Mouse (Mus musculus): ENCODE results near the gene Krt1.

Gene Krt1

DNA sequence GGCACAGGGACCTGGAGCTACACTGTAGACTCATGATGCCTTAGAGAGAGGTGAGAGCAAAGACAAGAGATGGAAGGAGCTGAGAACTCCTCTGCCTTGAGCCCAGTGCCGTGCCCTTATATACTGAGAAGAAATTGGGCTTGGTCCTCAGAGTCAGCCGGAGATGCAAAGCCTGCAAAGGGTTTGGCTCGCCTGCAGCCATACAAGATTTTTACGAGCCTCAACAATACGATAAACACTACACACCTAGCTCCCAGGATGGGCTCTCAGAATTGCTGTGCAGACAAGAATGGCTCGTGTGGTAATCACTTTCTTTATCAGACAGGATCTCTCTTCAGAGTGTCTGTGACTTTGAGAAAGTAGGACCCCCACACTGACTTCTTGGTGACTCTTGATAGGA, at the start of gene Krt1:
Krt1 (minus strand) TSS at position 101 of the 400 bp plus-strand sequence.
- no peak for DNase-seq (ENCODE audit: low read depth, low spot score)

DNA sequence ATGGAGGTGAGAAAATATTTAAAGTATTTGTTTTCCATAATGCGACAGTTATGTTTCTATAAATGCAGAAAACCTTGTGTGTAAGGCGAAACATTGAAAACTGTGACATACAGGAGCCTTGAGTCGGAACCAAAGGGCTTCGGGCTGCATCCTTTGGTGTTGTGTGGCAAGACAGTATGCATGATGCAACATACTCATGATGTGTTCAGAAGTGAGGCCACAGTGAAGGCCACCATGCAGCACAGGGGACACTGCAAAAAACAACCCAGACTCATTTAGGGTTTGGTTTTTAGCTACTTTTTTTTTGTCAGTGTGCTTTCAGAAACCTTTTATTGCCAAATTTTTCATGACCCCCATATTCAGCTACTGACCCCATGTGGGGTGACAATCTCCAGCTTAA, 44.6 kb upstream of the Krt1 start:
- DNase-seq (ENCODE audit: low read depth, low spot score): no peak

DNA sequence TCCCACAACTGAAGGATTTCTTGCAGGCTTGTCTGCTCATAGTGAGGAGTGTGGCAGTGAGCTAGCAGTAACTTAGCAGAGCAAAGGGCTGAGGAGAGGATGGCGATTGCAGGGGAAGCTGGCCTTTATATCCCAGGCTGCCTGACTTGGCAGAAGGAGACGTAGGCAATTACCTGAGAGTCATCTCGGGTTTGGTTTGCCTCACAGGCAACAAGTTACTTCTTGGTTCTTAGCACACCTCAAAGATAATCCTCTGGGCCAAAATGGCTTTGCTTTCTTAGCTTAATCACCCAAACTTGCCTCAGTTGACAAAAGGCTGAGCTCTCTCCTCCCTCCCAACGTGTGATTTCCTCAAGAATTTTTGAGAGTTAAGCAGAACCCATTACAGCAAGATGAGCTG, 42.2 kb upstream of the Krt1 start, which contains the start of gene Krt76:
Krt76 (minus strand) TSS at position 101 of the 400 bp plus-strand sequence.
- DNase-seq (ENCODE audit: low read depth, low spot score): no peak

DNA sequence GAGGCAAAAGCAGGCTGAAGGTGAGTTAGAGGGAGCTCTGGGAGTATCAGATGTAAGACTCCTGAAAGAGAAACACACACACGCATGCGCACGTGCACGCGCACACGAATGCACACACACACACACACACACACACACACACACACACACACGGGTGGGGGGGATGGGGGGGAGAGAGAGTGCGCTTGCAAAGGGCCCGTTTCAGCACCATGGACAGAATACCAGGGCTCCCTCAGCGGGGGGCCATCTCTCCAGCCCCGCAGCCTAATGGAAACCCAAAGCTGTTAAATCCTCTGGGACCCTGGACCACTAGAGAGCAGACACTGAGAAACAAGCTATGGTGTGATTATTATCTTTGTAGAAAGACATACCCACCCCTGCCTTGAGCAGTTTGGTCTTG, 29.2 kb upstream of the Krt1 start:
- peak; percentile 57 for DNase-seq (ENCODE audit: low read depth, low spot score)

DNA sequence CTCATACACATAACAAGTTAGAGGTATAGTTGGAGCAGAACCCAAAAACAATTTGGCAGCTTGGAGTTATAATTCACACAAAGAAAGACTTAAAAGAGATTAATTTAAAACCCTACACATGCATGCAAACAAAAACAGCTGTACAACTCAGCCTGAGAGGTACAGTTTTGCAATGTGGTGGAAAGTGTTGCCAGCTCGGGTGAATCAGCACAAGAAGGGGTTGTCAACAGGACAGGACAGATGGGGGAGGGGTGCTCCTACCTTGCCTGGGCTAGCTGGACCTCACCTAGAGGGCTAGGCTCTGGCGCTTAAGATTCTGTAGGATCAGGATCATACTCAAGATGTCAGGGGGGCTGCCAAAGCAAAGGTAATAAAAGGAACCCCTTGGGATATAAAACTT, 27.4 kb upstream of the Krt1 start:
- no peak for DNase-seq (ENCODE audit: low read depth, low spot score)

DNA sequence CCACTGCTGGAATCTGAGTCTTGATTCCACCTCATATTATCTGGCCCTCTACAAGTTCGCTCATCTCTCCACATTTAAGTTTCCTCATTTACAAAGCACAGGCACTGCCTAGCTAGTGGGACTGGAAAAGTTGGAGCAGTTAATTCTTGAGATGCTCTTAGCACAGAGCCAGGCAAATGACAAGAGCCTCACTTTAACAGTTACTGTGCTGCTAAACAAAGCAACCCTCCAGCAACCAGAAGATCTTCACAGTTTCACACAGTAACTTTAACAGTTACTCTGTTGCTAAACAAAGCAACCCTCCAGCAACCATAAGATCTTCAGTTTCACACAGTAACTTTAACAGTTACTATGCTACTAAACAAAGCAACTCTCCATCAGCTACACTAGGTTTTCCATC, 23.8 kb upstream of the Krt1 start:
- DNase-seq (ENCODE audit: low read depth, low spot score): no peak

DNA sequence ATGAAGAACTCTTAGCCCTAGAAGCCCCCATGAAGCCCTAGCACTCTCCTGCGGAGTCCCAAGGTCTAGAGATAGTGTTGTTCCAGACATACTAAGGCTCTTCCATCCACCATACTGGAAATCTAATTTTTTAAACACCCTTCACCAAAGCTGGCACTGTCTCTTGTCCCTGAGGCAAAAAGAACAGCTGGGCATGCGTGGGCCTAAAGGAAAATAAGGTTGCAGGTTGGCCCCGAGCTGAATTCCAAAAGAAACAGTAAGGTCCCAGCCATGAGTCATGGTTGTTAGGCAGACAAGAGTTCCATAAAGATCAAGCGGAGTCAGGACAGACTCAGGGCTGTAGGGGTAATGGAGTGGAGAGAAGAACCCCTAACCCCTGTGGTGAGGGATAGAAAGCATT, 22.6 kb upstream of the Krt1 start:
- no peak for DNase-seq (ENCODE audit: low read depth, low spot score)

DNA sequence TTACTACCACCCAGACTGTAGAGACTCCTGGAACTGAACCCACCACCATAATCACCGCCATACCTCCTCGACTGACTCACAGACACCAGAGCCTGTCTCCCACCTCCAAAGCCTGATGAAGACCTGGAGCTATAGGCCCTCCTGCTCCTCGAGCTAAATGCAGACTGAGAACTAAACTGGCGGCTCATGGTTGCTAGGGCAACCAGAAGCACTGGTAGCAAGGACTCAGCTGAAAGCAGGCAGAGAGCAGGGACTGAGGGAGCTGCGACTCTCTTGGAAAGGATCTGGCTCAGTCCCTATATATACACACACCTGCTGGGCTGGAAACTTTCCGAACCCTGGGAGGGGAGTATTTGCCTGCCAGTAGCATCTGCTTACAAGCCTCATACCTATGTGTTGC, 18.8 kb upstream of the Krt1 start, which contains the start of gene Krt77:
Krt77 (minus strand) TSS at position 275 of the 400 bp plus-strand sequence.
- no peak for DNase-seq (ENCODE audit: low read depth, low spot score)

DNA sequence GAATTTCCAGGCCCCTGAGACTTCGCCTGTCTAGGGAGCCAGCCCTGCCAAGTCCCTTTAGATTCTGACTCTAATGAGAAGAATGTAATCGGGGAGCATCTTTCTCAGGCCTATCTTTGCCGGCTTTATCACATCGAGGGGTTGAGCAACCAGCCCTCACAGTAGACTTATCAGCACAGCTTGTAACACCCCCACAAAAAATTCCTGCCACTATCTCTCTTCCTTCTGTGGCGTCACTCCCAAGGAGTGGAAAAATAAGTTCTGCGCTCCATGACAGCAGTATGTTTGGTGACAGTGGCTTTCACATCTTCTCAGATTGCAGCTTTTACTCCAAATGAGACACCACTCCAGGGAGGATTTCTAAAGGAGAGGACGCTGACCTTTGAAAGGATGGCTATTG, 16.2 kb upstream of the Krt1 start:
- DNase-seq (ENCODE audit: low read depth, low spot score): no peak

DNA sequence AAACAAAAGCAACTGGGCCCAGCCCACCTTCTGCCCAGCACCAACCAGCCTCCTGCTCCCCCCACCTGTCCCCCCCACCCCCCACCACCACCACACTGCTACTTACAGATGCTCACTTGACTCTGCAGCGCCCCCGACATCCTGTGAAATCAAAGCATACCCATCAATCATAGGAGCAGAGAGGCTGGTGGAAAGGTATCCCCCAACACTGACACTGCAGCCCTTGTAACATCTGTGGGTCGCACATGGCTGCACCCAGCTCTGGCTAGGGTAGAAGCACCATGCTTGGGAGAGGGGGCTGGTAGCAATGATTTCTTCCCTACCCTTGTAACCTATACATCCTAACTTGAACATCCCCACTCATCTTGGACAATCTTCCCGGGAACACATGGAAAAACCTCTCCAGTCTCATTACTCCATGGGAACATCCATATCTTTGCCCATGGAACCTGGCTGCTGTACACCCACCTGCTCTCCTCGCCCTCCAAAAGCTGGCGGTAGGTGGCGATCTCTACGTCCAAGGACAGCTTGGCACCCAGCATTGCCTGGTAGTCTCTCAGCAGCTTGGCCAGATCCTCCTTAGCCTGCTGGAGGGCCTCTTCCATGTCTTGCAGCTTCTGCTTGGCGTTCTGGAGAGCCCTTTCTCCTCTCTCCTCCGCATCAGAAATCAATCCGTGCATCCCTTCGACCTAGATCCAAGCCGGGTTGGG, 10.0 kb upstream of the Krt1 start:
- DNase-seq (ENCODE audit: low read depth, low spot score): no peak

DNA sequence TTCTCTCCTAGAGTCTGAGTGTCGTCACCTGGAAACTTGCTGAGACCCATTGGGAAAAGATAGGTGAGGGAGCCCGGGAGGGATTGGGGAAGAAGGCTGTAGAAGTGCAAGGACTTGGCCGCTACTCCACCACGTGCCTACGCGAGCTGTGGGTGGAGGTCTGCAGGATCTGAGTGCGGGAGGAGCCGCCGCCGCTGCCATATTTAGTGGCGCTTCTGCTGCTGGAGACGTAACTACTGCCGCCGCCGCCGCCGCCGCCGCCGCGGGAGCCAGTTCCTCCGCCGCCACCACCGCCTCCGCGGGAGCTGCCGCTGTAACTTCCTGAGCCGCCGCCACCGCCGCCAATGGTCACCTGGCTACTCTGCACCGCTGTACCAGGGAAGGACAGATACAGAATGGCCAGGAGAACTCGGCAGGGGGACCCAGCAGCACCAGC, 9.2 kb upstream of the Krt1 start:
- no peak for DNase-seq (ENCODE audit: low read depth, low spot score)

DNA sequence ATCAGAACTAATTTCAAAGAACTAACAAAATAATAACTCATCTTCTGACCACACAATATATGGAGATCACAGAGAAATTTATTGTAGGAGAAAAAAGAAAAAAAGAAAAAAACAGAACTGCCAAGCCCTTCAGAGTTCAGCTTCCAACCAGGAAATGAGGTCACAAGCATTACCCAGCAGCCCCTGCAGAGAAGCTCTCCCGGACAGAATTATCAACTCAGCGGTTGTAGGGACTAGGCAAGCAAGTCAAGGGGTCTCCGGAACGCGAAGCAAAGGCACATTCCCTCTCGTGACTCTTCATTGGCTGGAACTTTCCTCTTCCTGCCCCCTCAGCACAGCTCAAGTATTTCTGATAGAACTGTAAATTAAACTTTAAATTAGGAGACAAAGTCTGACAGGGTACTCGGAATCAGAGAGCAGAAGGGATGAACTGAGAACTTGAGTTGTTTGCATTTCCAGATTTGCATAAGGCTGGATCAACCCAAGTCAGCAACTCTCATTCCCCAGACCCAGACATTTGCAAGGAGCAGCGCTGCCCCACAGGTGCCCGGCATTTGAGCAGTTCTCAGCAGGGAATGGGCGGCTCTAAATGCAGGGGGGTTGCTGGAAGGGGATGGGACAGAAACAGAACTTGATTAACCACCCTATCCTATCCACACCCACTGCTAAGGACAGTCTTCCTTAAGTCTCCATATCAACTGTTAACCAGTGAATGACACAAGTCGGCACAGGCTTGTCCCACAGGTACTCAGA, 8.3 kb upstream of the Krt1 start:
- DNase-seq (ENCODE audit: low read depth, low spot score): no peak

DNA sequence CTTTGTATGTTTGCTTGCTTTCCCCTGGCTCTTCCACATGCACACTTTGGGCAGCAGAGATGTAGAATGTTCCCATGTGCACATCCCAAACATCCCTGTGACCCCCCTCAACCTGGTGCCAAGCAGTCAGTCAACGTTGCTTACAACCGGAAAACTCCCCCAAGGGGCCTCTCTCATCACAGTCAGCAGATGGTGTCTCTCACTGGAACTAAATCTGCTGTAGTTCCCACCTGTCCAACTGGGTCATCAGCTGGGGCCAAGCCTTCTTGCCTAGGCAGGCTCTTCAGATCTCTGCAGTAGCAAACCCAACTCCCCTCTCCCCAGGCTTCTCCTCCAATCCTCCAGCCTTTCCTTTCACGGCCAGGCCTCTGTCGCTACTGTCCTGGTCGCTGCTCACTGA, 6.1 kb upstream of the Krt1 start:
- no peak for DNase-seq (ENCODE audit: low read depth, low spot score)

DNA sequence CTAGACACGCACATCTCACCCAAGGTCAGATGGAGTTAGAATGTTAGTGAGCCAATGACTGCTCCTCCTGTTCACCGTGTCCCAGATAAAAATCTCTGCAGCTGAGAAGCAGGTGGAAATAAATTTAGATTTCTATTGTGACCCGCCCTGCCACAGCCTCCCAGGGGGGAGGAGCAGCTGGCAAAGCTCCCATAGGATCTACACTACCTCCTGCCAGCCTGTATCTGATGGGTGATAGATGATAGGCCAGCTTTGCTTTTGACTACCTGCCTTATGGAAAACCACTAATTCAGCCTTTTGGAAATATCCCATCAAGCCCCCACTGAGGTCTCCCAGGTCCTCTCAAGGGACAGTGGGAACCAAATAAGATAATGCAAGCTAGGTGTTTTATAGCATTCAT, 5.1 kb upstream of the Krt1 start:
- DNase-seq (ENCODE audit: low read depth, low spot score): no peak

DNA sequence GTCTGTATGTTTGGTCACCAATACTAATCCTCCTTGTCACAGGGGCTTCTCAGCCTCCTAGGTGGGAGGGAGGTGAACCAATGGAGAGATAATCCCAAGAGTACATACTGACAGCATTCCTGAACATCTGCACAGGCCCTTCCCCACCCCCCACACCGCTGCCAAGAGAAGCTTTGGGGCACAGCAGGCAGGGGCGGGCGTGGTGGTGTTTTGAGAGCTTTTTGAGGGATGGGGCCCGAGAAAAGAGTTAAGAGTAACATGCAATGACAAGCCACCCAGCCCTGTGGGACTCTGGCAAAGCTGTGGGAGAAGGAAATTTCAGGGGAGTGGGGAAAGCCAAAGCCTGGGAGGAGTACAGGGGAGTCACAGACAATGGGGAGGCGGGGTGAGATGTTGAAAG, 3.7 kb upstream of the Krt1 start:
- no peak for DNase-seq (ENCODE audit: low read depth, low spot score)

DNA sequence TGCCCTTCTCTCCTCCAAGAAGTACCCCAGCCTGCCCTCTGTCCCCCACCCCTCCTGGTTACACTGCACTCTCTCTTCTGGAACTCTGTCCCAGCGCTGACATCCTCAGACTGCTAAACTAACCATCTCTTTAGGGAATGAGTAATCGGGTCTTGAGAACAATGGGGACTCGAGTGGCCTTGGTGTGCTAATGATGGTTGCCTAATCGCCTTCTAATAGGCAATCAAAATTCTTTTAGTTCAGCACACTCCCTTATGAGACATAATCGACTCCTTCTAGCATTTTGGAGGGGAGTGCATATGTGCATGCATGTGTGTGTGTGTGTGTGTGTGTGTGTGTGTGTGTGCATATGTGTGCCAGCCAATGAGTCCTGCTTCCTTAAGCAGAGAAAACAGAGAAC, 2.0 kb upstream of the Krt1 start:
- DNase-seq (ENCODE audit: low read depth, low spot score): no peak

DNA sequence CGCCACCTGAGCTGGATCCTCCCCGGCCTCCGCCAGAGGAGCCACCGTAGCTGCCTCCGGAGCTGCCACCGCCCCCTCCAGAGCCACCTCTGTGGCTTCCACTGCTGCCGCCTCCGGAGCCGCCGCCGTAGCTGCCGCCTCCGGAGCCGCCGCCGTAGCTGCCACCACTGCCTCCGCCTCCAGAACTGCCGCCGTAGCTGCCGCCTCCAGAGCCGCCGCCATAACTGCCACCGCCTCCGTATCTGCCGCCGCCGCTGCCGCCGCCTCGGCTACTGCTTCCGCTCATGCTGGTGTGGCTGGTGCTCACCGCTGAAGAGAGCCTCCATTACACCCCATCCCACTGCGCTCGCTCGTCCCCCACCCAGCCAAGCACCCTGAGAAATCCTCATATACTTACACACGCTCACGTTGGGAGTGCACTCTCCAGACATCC, 4.6 kb downstream of the Krt1 start:
- no peak for DNase-seq (ENCODE audit: low read depth, low spot score)

DNA sequence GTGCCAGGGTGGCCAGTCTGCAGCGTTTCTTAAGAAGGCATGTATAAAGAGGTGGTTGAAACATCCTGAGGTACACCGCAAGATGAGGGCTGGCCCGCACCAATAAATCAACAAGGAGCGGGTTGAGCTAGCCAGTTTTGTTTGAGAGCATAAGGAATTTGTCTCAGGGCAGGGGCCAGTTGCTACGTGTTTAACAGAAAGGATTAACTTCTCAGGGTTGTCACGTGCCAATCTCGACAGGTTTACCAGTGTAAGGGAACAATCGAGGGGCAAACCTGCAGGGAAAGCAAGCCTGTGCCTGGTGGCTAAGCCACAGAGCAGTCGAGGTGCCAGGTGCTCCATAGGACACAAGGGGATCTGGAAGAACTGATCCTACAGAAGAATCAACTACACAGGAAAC, 7.4 kb downstream of the Krt1 start:
- DNase-seq (ENCODE audit: low read depth, low spot score): no peak

DNA sequence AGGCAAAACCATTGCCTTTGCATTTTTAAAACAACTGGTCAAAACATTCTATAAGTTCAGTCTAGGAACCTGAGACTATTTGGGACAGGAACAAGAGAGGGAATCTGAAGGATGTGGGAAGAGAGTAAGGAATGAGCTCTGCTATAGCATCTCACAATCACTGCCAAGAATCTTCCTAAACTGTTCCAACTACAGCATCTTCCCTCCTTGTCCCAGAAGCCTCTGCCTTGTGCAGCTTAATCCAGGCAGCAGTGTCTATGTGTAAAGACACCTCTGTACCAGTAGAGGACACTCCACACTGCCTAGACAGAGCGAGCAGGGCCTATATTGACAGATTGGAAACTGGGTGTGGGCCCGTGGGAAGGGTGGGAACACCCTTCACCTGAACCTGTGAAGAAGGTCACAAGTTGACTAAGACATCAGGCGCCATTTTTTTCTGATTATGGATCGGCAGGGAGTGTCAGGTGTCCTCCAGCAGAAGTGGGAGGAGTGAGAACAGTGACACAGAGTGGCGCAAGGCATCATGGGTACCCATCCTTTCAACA, 15.7 kb downstream of the Krt1 start:
- DNase-seq (ENCODE audit: low read depth, low spot score): no peak

DNA sequence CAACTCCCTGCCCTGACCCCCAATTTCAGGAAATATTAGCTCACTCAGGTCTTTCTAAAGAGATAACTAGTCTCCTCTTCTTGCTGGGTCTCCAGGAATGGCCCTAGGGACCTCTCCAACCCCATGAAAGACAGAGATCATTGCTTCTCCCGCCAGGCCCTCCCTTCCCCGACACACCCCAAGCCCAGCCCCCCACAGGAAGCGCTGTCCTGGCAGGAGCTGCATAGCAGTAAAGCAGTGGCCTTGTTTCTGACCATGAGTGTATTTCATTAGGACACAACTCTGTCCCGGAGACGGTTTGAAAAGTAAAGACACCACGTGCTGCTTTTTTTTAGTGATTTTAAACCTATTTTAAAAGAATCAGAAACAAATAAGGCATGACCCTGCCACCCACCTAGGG, 17.5 kb downstream of the Krt1 start:
- DNase-seq (ENCODE audit: low read depth, low spot score): no peak

DNA sequence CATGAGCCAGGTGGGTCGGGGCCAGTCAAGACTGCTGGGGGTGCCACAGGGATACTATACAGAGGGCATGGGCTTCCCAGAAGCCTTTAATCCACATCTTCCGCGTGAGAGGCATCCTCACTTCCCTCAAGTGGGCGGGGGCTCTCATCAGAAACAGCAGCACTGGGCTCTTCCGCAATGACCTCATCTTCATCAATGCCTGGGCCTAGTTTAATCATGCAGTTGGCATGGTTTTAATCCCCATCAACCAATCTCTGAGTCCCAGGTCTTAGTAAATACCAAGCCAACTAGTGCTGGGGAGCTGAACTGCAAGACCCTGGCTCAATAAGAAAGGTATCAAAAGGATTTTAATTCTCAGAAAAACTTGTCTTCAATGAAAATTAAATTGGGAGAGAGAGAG, 21.2 kb downstream of the Krt1 start:
- no peak for DNase-seq (ENCODE audit: low read depth, low spot score)

DNA sequence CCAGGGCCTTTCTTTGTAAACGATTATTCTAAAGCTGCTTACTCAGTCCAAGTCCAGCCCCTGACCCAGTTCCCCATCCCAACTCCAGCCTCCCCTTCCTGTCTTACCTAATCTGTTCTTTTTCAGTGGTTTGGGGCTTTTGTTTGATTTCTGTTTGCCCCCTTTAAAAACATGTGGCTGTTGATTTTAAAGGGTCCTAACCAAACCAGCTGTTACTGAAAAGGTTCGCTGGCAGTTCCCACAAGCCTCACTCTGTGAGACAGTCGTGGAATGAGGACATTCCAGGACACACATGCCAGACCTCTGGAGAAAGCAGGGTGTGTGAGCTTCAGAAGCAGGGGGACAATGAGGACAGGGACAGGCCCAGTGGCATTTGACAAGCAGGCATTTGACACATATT, 28.8 kb downstream of the Krt1 start:
- no peak for DNase-seq (ENCODE audit: low read depth, low spot score)

DNA sequence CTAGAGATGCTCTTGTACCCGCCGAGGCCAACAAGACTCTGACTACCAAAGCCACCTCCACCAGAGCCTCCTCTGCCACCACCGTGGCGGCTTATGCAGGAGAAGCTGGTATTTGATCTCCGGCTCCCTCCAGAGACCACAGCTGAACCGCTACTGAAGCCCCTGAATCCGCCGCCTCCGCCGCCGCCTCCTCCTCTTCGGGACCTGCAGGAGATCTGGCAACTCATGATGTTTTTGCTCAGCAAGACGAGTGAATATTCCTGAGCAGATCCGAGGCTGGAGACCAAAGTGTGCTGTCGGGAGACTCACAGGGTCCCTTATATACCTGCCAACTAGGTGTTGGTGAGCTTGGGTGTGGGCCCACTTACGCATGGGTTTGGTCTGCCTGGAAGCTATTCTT, 32.7 kb downstream of the Krt1 start, which contains the start of gene Krt2:
Krt2 (minus strand) TSS at position 295 of the 400 bp plus-strand sequence.
- DNase-seq (ENCODE audit: low read depth, low spot score): no peak

All from forelimb bud, embryonic 11.5 days (tissue).